Mouse (Mus musculus) frontal cortex, postnatal 10 days (tissue): ENCODE data around the gene Nrn1l.

Experiments
- DNase-seq, 2 experiments: peaks; one replicate each; pipeline ENCODE4 v3.0.0; 2022; ENCODE audit warnings: low spot score in 2 of 2, mixed read lengths in 1 of 2

Nrn1l gene

GRCm38 (mm10) chr8:105890870-105891269 is 2.5 kb upstream of the Nrn1l start:
- no peak for DNase-seq

DNA sequence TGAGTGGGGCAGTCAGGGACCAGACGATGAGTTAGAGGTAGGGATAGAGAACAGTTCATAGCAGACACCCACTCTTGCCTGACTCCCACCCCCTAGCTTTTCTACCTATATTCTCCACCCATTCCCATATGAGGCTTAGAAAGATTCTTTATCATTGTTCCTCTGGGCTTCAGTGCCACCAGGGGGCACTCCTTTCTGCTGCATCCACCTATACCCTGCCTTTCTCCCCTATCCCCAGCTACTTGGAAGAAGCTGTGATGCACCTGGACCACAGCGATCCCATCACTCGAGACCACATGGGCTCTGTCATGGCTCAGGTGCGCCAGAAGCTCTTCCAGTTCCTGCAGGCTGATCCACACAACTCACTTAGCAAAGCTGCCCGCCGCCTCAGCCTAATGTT is 935 bp upstream of the Nrn1l start:
- peak in 1 of 2 experiments; percentile 36 for DNase-seq

GRCm38 (mm10) chr8:105897801-105898480 is 4.6 kb downstream of the Nrn1l start:
- no peak for DNase-seq

- peak; percentile 83 to 91 for DNase-seq
Observed at GRCm38 (mm10) chr8:105900180-105900940, 7.0 kb downstream of the Nrn1l start, which contains the start of gene Pskh1. Gene Pskh1 (plus strand): TSS chr8:105900441.

- no peak for DNase-seq
Observed at GRCm38 (mm10) chr8:105900941-105901616, 7.7 kb downstream of the Nrn1l start.

DNA sequence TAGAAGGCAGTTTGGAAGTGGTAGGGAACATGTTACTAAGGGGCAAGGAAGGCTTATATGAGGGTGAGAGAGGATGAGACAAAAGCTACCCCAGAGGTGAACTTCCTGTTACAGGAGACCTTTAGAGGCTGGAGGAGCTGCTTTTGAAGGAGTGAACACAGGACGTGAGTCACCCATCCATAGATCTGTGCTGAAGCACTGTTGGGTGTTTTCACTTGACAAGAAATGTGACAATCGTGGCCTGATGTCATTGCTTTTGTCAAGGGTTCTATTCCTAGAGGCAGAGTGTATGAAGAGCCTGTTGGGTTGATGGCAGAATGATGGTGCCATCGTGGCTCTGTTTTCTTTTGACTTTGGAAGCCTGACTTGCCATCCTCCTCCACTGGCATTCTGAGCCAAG is 26.0 kb downstream of the Nrn1l start:
- no peak for DNase-seq

- no peak for DNase-seq
Observed at GRCm38 (mm10) chr8:105925123-105925522, 31.8 kb downstream of the Nrn1l start.

DNA sequence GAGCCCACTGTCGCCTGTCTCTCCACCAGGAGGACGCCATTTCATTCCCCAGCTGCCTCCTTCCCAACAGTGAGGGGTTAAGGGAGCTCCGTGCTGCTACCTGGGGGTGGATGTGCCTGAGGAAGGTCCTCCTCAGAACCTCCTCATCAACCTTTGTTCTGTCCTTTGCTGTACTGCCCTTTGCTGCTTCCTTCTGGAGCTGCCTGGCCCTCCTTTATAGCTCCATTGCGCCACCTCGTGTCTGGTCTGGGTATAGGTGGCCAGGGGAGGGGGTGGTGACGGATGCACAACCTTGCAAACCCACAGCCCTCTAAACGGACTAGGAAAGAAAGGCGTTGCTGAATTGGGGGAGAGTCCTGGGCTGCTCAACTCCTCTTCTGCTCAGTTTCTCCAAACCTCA is 37.2 kb downstream of the Nrn1l start:
- peak in 1 of 2 experiments; percentile 76 for DNase-seq

DNA sequence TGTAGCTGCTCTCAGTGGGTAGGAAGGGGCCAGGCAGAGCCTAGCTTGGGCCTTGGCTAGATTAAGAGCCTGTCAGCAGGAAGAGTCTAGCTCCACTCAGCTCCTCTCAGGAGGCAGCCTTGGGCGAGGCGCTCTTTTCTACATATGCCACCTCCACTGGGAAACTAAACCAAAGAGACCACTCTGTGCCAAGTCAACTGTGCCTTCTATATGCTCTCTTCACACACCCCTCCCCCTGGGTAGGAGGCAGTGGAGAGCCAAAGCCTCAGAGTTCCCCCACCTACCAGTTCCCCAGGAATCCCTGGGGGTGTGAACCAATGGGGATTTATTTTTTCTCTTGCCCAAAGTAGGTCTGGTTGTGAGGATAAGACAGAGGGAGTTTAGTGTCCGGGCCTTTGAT is 37.9 kb downstream of the Nrn1l start:
- DNase-seq: no peak

DNA sequence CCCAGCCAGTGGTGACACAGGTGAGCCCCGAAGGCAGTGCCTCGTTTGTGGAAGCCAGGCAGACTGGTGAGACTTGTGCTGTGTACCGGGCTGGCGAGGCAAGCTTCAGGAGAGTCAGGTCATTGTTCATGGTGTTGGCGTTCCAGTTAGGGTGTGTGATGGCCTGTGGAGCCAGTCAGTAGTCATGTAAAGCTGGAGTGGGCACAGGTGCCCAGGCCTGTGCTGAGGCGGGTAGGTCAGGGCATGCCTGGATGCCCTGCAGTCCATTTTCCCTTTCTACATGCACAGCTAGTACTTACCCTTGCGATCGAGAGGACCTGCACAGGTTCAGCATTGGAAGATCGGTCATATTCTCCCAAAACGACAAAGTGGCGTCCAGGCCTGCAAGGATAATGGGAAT is 39.2 kb downstream of the Nrn1l start:
- DNase-seq: no peak

- no peak for DNase-seq
Observed at GRCm38 (mm10) chr8:105933762-105934161, 40.4 kb downstream of the Nrn1l start, which contains the start of gene Ctrl. Gene Ctrl (minus strand): TSS chr8:105933862.

DNA sequence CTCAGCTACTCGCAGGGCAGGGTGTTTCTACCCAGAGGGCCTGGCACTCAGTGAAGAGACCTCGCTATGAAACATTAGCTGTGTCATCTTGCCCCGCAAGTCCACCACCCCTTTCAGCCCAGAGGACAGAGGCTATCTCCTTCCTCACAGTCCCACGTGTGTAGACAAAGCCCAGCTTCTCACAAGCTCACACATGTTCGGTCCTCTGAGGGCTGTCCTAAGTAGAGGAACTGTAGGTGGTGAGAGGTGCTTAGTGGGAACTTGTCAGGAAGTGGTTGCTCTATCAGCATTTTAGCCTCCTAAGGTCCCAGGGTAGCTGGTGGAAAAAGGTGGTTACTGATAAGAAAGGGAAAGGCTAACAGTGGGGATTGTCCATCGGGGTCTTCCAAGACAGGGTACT is 41.7 kb downstream of the Nrn1l start:
- no peak for DNase-seq

DNA sequence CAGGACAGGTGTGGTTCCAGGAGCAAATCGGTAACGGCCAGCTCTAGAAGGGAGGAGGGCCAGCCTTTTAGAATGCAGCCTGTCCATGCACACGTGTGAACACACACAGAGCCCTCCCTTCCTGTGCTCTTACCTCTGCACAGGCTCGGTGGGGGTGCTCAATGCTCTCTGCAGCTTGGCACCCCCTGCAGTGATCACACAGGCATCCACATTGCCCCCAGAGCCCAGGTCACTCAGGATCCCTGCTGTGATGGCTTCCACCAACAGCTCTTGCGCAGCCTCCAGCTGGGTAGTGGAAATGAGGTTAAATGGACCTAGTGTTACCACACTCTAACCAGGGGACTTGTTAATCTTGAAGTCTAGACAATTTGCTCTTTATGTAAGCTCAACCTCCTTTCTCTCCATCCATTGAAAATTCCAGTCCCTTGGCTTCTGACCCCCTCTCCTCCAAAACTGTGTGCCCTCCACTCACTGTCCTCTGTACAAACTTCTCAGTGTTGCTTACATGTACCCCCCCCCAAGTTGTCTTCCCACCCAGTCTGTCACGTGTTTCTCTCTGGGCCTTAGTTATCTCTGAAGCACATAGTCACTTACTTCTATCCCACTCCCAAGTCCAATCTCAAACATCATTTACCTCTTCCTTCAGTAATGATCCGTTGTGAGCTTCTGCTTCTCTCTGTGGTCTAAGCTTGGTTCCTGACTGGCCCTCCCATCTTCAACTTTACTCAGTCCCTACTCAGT is 42.7 kb downstream of the Nrn1l start:
- no peak for DNase-seq

DNA sequence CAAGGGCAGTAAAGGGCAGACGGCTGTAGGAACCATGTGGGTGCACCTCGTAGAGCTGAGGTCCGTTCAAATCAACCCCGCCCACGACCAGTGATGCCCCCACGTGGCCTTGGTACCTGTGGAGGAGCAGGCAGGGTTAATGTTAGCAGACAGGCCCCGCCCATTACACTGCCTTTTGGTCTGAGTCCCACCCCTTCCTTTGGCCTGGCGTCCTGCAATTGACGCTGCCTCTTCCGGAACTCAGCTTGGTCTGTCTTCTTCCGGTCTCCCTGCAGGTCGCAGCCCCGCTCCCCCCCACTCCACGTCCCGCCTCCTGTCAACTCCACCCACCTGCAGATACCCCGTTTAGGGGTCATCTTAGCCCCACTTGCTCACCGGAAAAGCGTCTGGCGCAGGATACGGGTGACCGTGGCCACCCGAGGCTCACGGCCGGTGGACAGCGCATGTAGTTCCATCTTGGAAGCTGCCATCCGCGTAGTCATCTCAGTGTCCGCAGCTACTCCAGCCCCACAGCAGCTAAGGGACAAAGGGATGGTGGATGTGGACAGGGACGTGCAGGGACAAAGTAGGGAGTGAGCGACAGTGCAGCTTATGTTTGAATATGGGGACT is 43.6 kb downstream of the Nrn1l start:
- peak; percentile 82 to 85 for DNase-seq

GRCm38 (mm10) chr8:105937496-105938305 is 44.3 kb downstream of the Nrn1l start:
- DNase-seq: no peak

- DNase-seq: no peak
Observed at GRCm38 (mm10) chr8:105938306-105938669, 44.9 kb downstream of the Nrn1l start, which contains the start of gene Psmb10. Gene Psmb10 (minus strand): TSS chr8:105938444.

DNA sequence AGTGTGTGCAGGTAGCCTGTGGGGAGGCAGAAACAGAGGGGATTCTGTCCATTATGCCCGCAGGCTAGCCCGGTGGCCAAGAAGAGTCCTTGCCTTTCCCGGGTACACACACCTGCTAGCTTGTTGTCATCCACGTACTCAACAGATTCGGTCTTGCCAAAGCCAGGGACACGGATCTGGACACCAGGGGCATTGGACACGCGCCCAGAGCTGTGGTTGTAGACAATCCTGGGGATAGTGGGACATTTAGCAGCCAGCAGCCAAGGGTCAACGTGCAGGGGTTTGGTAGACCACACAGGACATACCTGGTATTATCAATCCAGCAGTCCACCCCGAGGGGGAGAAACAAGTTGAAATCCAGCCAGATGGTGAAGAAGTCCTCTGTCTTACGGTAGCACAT is 48.7 kb downstream of the Nrn1l start:
- no peak for DNase-seq

- no peak for DNase-seq
Observed at GRCm38 (mm10) chr8:105942542-105942941, 49.2 kb downstream of the Nrn1l start.

DNA sequence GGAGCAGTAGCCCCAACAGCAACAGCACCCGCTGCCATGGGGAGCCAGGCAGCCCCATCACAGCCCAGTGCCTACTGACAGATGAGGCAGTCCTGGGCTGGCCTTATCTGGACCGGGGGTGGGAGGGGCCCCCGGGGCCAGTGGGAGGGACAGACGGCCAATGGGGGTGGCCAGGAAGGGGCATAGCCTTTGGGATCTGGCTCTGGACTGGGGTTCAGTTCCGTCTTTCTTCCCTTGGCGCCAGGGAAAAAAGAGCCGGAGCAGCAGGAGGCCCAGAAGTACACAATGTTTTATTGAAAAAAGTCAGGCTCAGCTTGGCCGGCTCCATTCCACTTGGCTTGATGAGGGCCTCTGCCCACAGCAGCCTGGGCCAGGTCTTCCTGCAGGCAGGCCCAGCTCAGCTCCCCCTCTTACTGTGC is 50.0 kb downstream of the Nrn1l start, which contains the start of gene Lcat:
Gene Lcat, minus strand, starts transcription at position 62 of the 419 bp plus-strand sequence.
- DNase-seq: no peak
